Mouse (Mus musculus) limb, embryonic 11.5 days (tissue): ENCODE results near the gene Txndc9. TPM values are rescaled to one million over a fixed set of nuclear protein-coding genes. Genes with fewer than 3 reads are reported as not detected.

Experiments
- ATAC-seq: fragments of 200-750 bp; cut with Nextera tagmentation; 2 replicates; pipeline ENCODE4 v1.8.0; 2017; ENCODE audit warnings: low read depth; ENCODE audit not compliant: insufficient number of reproducible peaks, low FRiP score, low TSS enrichment
- DNase-seq: peaks from one replicate; pipeline ENCODE4 v3.0.0-alpha.2; 2015; ENCODE audit warnings: low spot score
- H3K27ac ChIP-seq: fragments of 300-500 bp; sonication (generic); replicated peaks from 2 replicates; pipeline ENCODE4 v1.5.1; 2014; ENCODE audit warnings: low read depth, mild to moderate bottlenecking, low read length
- H3K27me3 ChIP-seq: fragments of 300-500 bp; sonication (generic); 2 replicates; pipeline ENCODE4 v1.6.1; 2014; ENCODE audit warnings: mild to moderate bottlenecking, low read length, mixed read lengths; ENCODE audit not compliant: control insufficient read depth, insufficient read depth
- H3K36me3 ChIP-seq: fragments of 300-500 bp; sonication (generic); 2 replicates; pipeline ENCODE4 v1.6.1; 2014; ENCODE audit warnings: mild to moderate bottlenecking, low read length, moderate library complexity, mixed read lengths; ENCODE audit not compliant: control insufficient read depth, insufficient read depth
- H3K4me1 ChIP-seq: fragments of 300-500 bp; sonication (generic); 2 replicates; pipeline ENCODE4 v1.6.1; 2014; ENCODE audit warnings: low read length, mixed read lengths; ENCODE audit not compliant: control insufficient read depth, insufficient read depth
- H3K4me2 ChIP-seq: fragments of 300-500 bp; sonication (generic); 2 replicates; pipeline ENCODE4 v1.6.1; 2014; ENCODE audit warnings: low read depth, mild to moderate bottlenecking, moderate library complexity; ENCODE audit not compliant: severe bottlenecking
- H3K4me3 ChIP-seq: fragments of 300-500 bp; sonication (generic); 2 replicates; pipeline ENCODE4 v1.5.1; 2014; ENCODE audit warnings: low read depth, low read length
- H3K9ac ChIP-seq: fragments of 300-500 bp; sonication (generic); 2 replicates; pipeline ENCODE4 v1.6.1; 2014; ENCODE audit warnings: mild to moderate bottlenecking, low read length
- H3K9me3 ChIP-seq: fragments of 300-500 bp; sonication (generic); 2 replicates; pipeline ENCODE4 v1.6.1; 2016; ENCODE audit warnings: low read length; ENCODE audit not compliant: control insufficient read depth
- WGBS: fragments of 180-500 bp; shearing (Covaris S2); extraction: QIAGEN DNeasy Blood & Tissue Kit; methylation state at CpG from one replicate; pipeline ENCODE4 v1.1.7; 2014; 5-methylcytosine and 5-hydroxymethylcytosine counted together
- polyA plus RNA-seq: library from polyadenylated mRNA; unstranded; fragments of >200 nt; fragmentation: Nextera tagmentation; extraction: Ambion mirVana; gene quantifications from 2 replicates; pipeline ENCODE4 v1.2.1, GENCODE M21; 2014

Gene Txndc9
- 136 and 146 TPM in 2 replicates for polyA plus RNA-seq

DNA sequence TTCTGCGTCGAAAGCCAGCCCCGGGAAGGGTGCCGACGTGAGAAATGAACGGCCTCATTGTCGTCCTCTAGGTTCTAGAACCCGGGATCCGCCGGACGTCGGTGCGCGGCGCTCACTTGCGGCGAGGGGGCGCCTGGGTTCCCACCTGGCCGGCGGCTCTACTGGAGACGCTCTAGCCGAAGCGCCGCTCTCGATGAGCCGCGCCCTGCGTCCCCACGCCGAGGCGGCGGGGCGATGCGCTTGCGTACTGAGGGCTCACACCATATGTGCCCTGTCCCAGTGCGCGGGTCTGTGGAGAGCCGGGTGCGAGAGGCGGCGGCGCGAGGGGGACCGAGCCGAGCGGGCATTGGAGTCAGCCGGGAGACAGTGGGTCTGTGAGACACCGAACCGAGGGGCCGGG lies at the start of gene Txndc9, which contains the start of gene Eif5b:
Gene Txndc9 (minus strand): TSS at position 27 of the 400 bp plus-strand sequence.
Gene Eif5b (plus strand): TSS at position 144 of the 400 bp plus-strand sequence.
- no peaks in the 10 kb centered on the region for H3K9me3 ChIP-seq
- peaks cover 12% of the 10 kb centered on the region for H3K4me1 ChIP-seq
- peak within 1 kb of the TSS; percentile 92 for H3K4me3 ChIP-seq
- peak within 1 kb of the TSS; percentile 86 for H3K4me2 ChIP-seq
- H3K27me3 ChIP-seq = no peaks in the 10 kb centered on the region
- ATAC-seq = peak; percentile 90
- DNase-seq = peak; percentile 94
- H3K9ac ChIP-seq = peak within 1 kb of the TSS; percentile 89
- H3K36me3 ChIP-seq = peaks cover 9% of the 10 kb centered on the region
- H3K27ac ChIP-seq = peak within 1 kb of the TSS; percentile 76
- under 1% methylated on average over 49 of the region's 50 CpGs for WGBS

DNA sequence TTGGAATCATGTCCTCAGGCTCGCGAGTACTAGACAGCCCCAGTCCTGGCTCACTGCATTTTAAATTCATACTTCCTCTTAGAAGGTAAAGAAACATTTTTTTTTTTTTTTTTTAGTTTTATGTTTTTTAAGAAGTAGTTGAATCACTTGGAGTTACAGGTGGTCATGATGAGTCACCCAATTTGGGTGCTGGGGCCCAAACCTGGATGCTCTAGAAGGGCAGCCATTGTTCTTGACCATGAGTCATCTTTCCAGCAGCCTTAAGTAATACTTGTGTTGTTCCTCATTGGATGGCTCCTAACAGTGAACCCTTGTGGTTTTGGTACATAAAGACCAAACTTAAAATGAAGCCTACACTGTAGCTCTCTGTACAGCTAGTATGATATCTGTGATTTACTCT lies 41.2 kb upstream of the Txndc9 start:
- DNase-seq = no peak
- ATAC-seq = no peak
- H3K4me1 ChIP-seq = no peaks in the 10 kb centered on the region
- 93% methylated on average over 2 of the region's 2 CpGs for WGBS
- no peak overlapping the region for H3K9ac ChIP-seq
- H3K36me3 ChIP-seq = peaks cover 32% of the 10 kb centered on the region; the same call in 1 of the 2 replicates
- no peaks in the 10 kb centered on the region for H3K27me3 ChIP-seq
- no peak overlapping the region for H3K27ac ChIP-seq
- H3K4me3 ChIP-seq = no peak overlapping the region
- H3K9me3 ChIP-seq = no peaks in the 10 kb centered on the region
- no peak overlapping the region for H3K4me2 ChIP-seq

DNA sequence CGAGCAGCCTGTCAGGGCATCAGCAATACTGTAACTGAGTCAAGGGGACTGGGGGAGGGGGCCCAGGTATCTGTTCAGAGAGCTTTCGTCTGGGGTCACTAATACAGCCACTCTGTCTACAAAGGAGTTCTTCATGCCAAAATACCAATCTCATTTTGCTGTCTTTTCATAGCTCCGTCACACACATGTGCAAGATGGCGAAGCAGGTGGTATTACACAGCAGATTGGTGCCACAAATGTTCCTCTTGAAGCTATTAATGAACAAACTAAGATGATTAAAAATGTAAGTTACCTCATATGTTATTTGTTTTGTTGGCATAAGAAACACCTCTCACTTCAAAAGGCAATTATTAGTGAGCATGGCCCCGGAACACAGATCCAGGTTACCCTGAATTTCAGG lies 39.7 kb upstream of the Txndc9 start:
- no peaks in the 10 kb centered on the region for H3K9me3 ChIP-seq
- DNase-seq (no peak), ATAC-seq (no peak)
- H3K4me2 ChIP-seq = no peak overlapping the region
- no peaks in the 10 kb centered on the region for H3K4me1 ChIP-seq
- no peaks in the 10 kb centered on the region for H3K27me3 ChIP-seq
- H3K9ac ChIP-seq = no peak overlapping the region
- H3K27ac ChIP-seq = no peak overlapping the region
- WGBS = 96% methylated on average over 5 of the region's 5 CpGs
- peaks cover 31% of the 10 kb centered on the region; the same call in 1 of the 2 replicates for H3K36me3 ChIP-seq
- H3K4me3 ChIP-seq = no peak overlapping the region

DNA sequence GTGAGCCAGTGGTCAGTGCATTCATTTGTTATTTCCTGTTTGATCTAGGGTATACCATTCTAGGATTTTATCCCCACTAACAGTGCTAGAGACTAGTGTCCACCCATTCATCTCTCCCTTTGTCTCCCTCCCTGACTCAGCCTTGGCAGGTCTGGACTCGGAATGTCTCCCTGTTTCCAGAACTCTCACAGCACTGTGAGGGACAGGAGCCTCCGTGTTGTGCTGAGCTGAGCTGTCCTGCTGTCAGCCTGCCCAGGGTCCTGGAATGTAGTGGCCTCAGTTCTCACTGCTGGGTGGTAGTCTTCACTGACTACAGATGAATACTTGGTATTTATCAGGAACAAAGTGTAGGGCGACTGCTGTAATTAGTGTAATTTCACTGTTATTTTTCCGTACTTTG lies 37.8 kb upstream of the Txndc9 start:
- no peak overlapping the region for H3K4me3 ChIP-seq
- H3K27ac ChIP-seq = no peak overlapping the region
- H3K4me2 ChIP-seq = no peak overlapping the region
- H3K4me1 ChIP-seq = no peaks in the 10 kb centered on the region
- no peak for ATAC-seq
- H3K9me3 ChIP-seq = no peaks in the 10 kb centered on the region
- H3K27me3 ChIP-seq = no peaks in the 10 kb centered on the region
- 91% methylated on average over 4 of the region's 4 CpGs for WGBS
- no peak overlapping the region for H3K9ac ChIP-seq
- DNase-seq = no peak
- H3K36me3 ChIP-seq = peaks cover 22% of the 10 kb centered on the region; the same call in 1 of the 2 replicates

DNA sequence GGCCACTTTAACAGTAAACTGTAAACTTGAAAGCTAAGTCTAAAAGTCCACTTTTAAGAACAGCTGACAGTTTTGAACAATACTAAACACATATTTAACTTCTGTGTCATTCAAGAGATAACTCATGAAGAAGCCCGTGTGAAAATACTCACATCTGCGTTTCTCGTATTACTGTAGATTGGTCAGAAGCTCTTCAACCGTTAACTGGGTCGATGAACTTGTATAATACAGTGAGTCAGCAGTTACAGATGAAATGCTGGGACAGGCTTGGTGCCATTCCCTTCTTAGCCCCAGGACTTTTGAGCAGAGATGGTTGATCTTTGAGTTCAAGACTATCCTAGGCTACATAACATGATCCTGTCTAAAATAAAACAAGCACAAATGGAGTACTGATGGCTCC lies 33.7 kb upstream of the Txndc9 start:
- no peaks in the 10 kb centered on the region for H3K9me3 ChIP-seq
- H3K4me1 ChIP-seq = no peaks in the 10 kb centered on the region
- WGBS = 94% methylated on average over 5 of the region's 5 CpGs
- no peak overlapping the region for H3K27ac ChIP-seq
- H3K27me3 ChIP-seq = no peaks in the 10 kb centered on the region
- H3K9ac ChIP-seq = no peak overlapping the region
- no peak for ATAC-seq
- H3K36me3 ChIP-seq = peaks cover 4% of the 10 kb centered on the region; the same call in 1 of the 2 replicates
- H3K4me2 ChIP-seq = no peak overlapping the region
- H3K4me3 ChIP-seq = no peak overlapping the region
- no peak for DNase-seq

DNA sequence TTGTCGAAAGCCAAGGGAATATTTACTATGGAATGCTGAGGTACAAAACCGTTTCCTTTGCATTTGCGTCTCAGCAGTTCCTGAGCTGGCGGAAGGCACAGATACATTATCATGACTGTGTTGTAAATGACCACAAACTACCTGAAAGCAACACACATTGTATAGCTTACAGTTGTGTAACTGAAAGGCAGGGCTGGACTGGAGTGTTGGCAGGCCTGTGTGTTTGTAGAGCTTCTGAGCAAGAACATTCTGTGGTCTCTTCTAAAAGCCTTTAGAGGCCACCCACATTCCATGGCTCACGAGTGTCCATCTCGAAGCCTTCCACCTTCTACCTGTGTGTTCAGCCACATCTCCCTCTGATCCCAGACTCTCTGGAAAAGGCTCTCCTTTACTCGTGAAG lies 29.6 kb upstream of the Txndc9 start:
- Histone ChIP-seq H3K27ac (no peak overlapping the region), H3K4me1 (no peaks in the 10 kb centered on the region), H3K4me2 (no peak overlapping the region), H3K4me3 (no peak overlapping the region), H3K27me3 (no peaks in the 10 kb centered on the region), H3K36me3 (no peaks in the 10 kb centered on the region; the same call in 1 of the 2 replicates), H3K9me3 (no peaks in the 10 kb centered on the region), H3K9ac (no peak overlapping the region)
- no peak for ATAC-seq
- WGBS = 93% methylated on average over 7 of the region's 7 CpGs
- DNase-seq = no peak

DNA sequence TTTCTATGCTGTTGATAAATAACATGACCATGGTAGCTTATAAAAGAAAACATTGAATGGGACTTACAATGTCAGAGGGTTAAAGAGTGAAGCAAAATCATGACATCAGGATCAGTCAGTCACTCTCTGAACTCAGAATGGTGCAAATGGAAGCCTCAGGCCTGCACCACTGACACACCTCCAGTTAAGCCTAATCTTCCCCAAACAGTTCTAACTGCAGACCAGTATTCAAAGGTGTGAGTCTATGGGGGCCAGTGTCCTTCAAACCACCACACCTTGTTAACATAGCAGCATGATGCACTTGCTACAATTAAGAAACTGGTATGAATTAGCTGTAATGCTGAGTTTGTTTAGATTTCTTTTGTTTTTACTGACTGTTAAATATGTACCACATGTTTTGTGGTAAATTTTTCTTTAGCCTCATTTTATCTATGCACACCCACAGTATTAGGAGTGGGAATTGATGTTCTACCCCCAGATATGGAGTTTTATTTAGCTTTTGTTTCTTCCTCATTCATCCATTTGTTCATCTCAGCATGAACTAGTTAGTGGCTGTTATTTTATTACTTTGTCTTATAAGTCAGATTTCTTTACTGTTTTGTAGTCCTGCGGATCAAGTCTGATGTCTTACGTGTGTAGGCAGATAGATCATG lies 17.0 kb upstream of the Txndc9 start:
- ATAC-seq = no peak
- Histone ChIP-seq H3K4me1 (no peaks in the 10 kb centered on the region), H3K4me2 (no peak overlapping the region), H3K4me3 (no peak overlapping the region), H3K27me3 (no peaks in the 10 kb centered on the region), H3K36me3 (peaks cover 2% of the 10 kb centered on the region; the same call in 1 of the 2 replicates), H3K27ac (no peak overlapping the region), H3K9me3 (no peaks in the 10 kb centered on the region), H3K9ac (no peak overlapping the region)
- 89% methylated on average over 2 of the region's 2 CpGs for WGBS
- no peak for DNase-seq

DNA sequence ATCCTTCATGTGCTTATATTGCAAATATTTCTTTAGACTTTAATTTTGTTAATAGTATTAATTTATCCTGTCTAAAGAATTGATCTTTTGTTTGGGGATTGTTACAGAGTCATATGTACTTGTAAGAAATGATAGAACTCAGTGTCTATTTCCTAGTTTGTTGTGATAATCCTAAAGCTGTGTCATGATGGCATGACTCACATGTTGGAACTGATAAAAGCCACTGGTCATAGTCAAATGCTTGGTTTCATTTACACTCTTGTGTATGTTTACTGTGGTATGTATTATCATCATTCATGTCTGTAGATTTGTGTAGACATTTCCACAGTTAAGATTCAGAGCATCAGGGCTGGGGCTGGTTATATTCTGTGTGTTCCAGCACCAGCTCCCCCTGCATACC lies 14.8 kb upstream of the Txndc9 start:
- no peaks in the 10 kb centered on the region for H3K4me1 ChIP-seq
- H3K9me3 ChIP-seq = no peaks in the 10 kb centered on the region
- no peaks in the 10 kb centered on the region for H3K27me3 ChIP-seq
- H3K4me2 ChIP-seq = no peak overlapping the region
- H3K36me3 ChIP-seq = no peaks in the 10 kb centered on the region
- DNase-seq (no peak), ATAC-seq (no peak)
- H3K9ac ChIP-seq = no peak overlapping the region
- H3K27ac ChIP-seq = no peak overlapping the region
- H3K4me3 ChIP-seq = no peak overlapping the region

DNA sequence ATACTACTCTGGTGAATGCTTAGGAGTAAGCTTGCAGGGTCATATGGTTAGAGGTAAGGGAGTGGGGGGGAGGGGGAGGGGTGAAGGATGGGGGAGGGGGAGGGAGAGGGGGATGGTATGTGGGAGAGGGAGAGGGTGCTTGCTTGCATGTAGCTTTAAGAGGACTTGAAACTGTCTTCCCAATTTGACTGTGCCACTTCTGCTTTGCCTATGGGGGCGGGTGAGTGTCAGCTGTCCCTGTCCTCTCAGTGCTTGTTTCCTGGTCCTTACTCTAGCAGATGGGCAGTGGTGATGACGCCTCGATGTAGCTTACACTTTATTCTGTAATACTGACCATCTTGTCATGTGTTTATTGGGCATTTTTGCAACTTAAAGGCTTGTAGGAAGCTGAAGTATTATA lies 14.4 kb upstream of the Txndc9 start:
- no peak overlapping the region for H3K4me2 ChIP-seq
- H3K9me3 ChIP-seq = no peaks in the 10 kb centered on the region
- H3K36me3 ChIP-seq = no peaks in the 10 kb centered on the region
- no peak overlapping the region for H3K9ac ChIP-seq
- 90% methylated on average over 3 of the region's 3 CpGs for WGBS
- ATAC-seq (no peak), DNase-seq (no peak)
- H3K27ac ChIP-seq = no peak overlapping the region
- no peaks in the 10 kb centered on the region for H3K4me1 ChIP-seq
- H3K4me3 ChIP-seq = no peak overlapping the region
- no peaks in the 10 kb centered on the region for H3K27me3 ChIP-seq
